Mouse (Mus musculus): ENCODE data around the gene Zeb2.
A peak's percentile ranks its signal among the peaks of the same experiment; 100 is the strongest.

Gene Zeb2

GRCm38 (mm10) chr2:45117087-45117561, at the start of gene Zeb2:
TSS of gene Zeb2 (minus strand) at chr2:45117395.
- DNase-seq (ENCODE audit: low read depth, low spot score), result peak; percentile 70

- no peak for DNase-seq (ENCODE audit: low read depth, low spot score)
Observed at GRCm38 (mm10) chr2:45158785-45159184, 41.6 kb upstream of the Zeb2 start.

- DNase-seq (ENCODE audit: low read depth, low spot score), result peak; percentile 83
Observed at GRCm38 (mm10) chr2:45158351-45158782, 41.2 kb upstream of the Zeb2 start.

GRCm38 (mm10) chr2:45153315-45153714, 36.1 kb upstream of the Zeb2 start:
- no peak for DNase-seq (ENCODE audit: low read depth, low spot score)

- DNase-seq (ENCODE audit: low read depth, low spot score), result no peak
Observed at GRCm38 (mm10) chr2:45143162-45143561, 26.0 kb upstream of the Zeb2 start.

- DNase-seq (ENCODE audit: low read depth, low spot score), result no peak
Observed at GRCm38 (mm10) chr2:45138906-45139305, 21.7 kb upstream of the Zeb2 start.

GRCm38 (mm10) chr2:45136783-45137182, 19.6 kb upstream of the Zeb2 start:
- DNase-seq (ENCODE audit: low read depth, low spot score), result no peak

GRCm38 (mm10) chr2:45133225-45133624, 16.0 kb upstream of the Zeb2 start:
- no peak for DNase-seq (ENCODE audit: low read depth, low spot score)

GRCm38 (mm10) chr2:45130461-45131156, 13.4 kb upstream of the Zeb2 start:
- no peak for DNase-seq (ENCODE audit: low read depth, low spot score)

GRCm38 (mm10) chr2:45129556-45129955, 12.4 kb upstream of the Zeb2 start:
- no peak for DNase-seq (ENCODE audit: low read depth, low spot score)

GRCm38 (mm10) chr2:45128696-45129095, 11.5 kb upstream of the Zeb2 start:
- DNase-seq (ENCODE audit: low read depth, low spot score), result no peak

GRCm38 (mm10) chr2:45126401-45126800, 9.2 kb upstream of the Zeb2 start:
- DNase-seq (ENCODE audit: low read depth, low spot score), result no peak

- no peak for DNase-seq (ENCODE audit: low read depth, low spot score)
Observed at GRCm38 (mm10) chr2:45125181-45125580, 8.0 kb upstream of the Zeb2 start.

GRCm38 (mm10) chr2:45123490-45123889, 6.3 kb upstream of the Zeb2 start:
- DNase-seq (ENCODE audit: low read depth, low spot score), result no peak

- DNase-seq (ENCODE audit: low read depth, low spot score), result no peak
Observed at GRCm38 (mm10) chr2:45118121-45118520, 926 bp upstream of the Zeb2 start.

GRCm38 (mm10) chr2:45117592-45117991, 397 bp upstream of the Zeb2 start:
- DNase-seq (ENCODE audit: low read depth, low spot score), result no peak

GRCm38 (mm10) chr2:45116531-45117024, 617 bp downstream of the Zeb2 start:
- DNase-seq (ENCODE audit: low read depth, low spot score), result peak; percentile 36

GRCm38 (mm10) chr2:45115720-45116495, 1.3 kb downstream of the Zeb2 start:
- peak; percentile 30 for DNase-seq (ENCODE audit: low read depth, low spot score)

GRCm38 (mm10) chr2:45115211-45115610, 2.0 kb downstream of the Zeb2 start:
- no peak for DNase-seq (ENCODE audit: low read depth, low spot score)

- no peak for DNase-seq (ENCODE audit: low read depth, low spot score)
Observed at GRCm38 (mm10) chr2:45114596-45114995, 2.6 kb downstream of the Zeb2 start.

- DNase-seq (ENCODE audit: low read depth, low spot score), result no peak
Observed at GRCm38 (mm10) chr2:45113912-45114311, 3.3 kb downstream of the Zeb2 start.

GRCm38 (mm10) chr2:45112891-45113683, 4.1 kb downstream of the Zeb2 start:
- DNase-seq (ENCODE audit: low read depth, low spot score), result peak; percentile 32
